7 mouse cellular contexts compared by ENCODE assay signal in genomic region chr1:179547176-179547575, GRCm38 (mm10). TPM values are rescaled to one million over a fixed set of nuclear protein-coding genes. Genes with fewer than 3 reads are reported as not detected.
DNase-seq lines count a peak whose midpoint lies in the region; ATAC-seq lines count a peak whose summit lies in the region.

No protein-coding gene starts in this region.

- peaks cover 21% of the 10 kb centered on the region for H3K4me1 ChIP-seq in lung, embryonic 15.5 days
- peaks cover 19% of the 10 kb centered on the region for H3K4me1 ChIP-seq in embryonic facial prominence, embryonic 14.5 days (ENCODE audit: control insufficient read depth, insufficient read depth, low read length)
- H3K4me1 ChIP-seq in limb, embryonic 10.5 days, result peaks cover 18% of the 10 kb centered on the region

- H3K9me3 ChIP-seq in lung, embryonic 15.5 days, result no peaks in the 10 kb centered on the region
- no peaks in the 10 kb centered on the region for H3K9me3 ChIP-seq in embryonic facial prominence, embryonic 14.5 days (ENCODE audit: control insufficient read depth, low read length)
- no peaks in the 10 kb centered on the region for H3K9me3 ChIP-seq in limb, embryonic 10.5 days (replicated peaks)

- H3K27me3 ChIP-seq in lung, embryonic 15.5 days, result no peaks in the 10 kb centered on the region
- H3K27me3 ChIP-seq in embryonic facial prominence, embryonic 14.5 days (replicated peaks; ENCODE audit: control insufficient read depth, insufficient read depth, low read length), result no peaks in the 10 kb centered on the region
- no peaks in the 10 kb centered on the region for H3K27me3 ChIP-seq in limb, embryonic 10.5 days (ENCODE audit: low read depth, poor library complexity, severe bottlenecking)

- 4% methylated on average over 5 of the region's 5 CpGs for WGBS in lung, embryonic 15.5 days
- 10% methylated on average over 5 of the region's 5 CpGs for WGBS in embryonic facial prominence, embryonic 14.5 days
- WGBS in limb, embryonic 10.5 days, result 24% methylated on average over 5 of the region's 5 CpGs

- DNase-seq in lung, postnatal 4 days, result no peak
- DNase-seq in embryonic facial prominence, embryonic 14.5 days (ENCODE audit: low spot score), result peak; percentile 50
- no peak for DNase-seq in limb, embryonic 10.5 days (ENCODE audit: low spot score)
- DNase-seq in retina, embryonic 14.5 days (ENCODE audit: low spot score), result peak; percentile 18
- DNase-seq in natural killer cell, adult 2 months (ENCODE audit: low spot score in 2 of 2), result no peak
- DNase-seq in cerebellum, adult 9-11 months, result no peak

- H3K4me3 ChIP-seq in lung, embryonic 15.5 days, result peak overlapping the region; percentile 91
- H3K4me3 ChIP-seq in embryonic facial prominence, embryonic 14.5 days (ENCODE audit: low read depth, low read length), result peak overlapping the region; percentile 62
- H3K4me3 ChIP-seq in limb, embryonic 10.5 days, result peak overlapping the region; percentile 80

- H3K4me2 ChIP-seq in lung, embryonic 15.5 days, result peak overlapping the region; percentile 67
- H3K4me2 ChIP-seq in embryonic facial prominence, embryonic 14.5 days (ENCODE audit: low read depth, low read length), result peak overlapping the region; percentile 83

- peak overlapping the region; percentile 78 for H3K9ac ChIP-seq in lung, embryonic 15.5 days
- peak overlapping the region; percentile 82 for H3K9ac ChIP-seq in embryonic facial prominence, embryonic 14.5 days (ENCODE audit: low read depth, low read length)

- no peak for ATAC-seq in lung, embryonic 15.5 days (ENCODE audit: borderline replicate concordance, extremely low read depth, low FRiP score, low TSS enrichment)
- no peak for ATAC-seq in embryonic facial prominence, embryonic 14.5 days (ENCODE audit: low read depth)

- H3K36me3 ChIP-seq in lung, embryonic 15.5 days, result no peaks in the 10 kb centered on the region
- H3K36me3 ChIP-seq in embryonic facial prominence, embryonic 14.5 days (ENCODE audit: control insufficient read depth, insufficient read depth, low read length), result 0 out of 2 replicates have a peak, but pooled peaks cover 4% of the 10 kb centered on the region
- H3K36me3 ChIP-seq in limb, embryonic 10.5 days, result peaks cover 8% of the 10 kb centered on the region; the same call in 1 of the 2 replicates

- peak overlapping the region; percentile 97 for H3K27ac ChIP-seq in lung, embryonic 15.5 days
- H3K27ac ChIP-seq in embryonic facial prominence, embryonic 14.5 days (replicated peaks; ENCODE audit: low read depth, low read length), result peak overlapping the region; percentile 92
- 0 out of 2 replicates have a peak overlapping the region, but pooled peaks have one; percentile 90 for H3K27ac ChIP-seq in limb, embryonic 10.5 days

RNA-seq across cellular contexts. Expression of gene Cnst, which starts 1.0 kb away (rescaled TPM):
- polyA plus RNA-seq in lung, embryonic 15.5 days (2015; fragmentation: Nextera tagmentation; extraction: Ambion mirVana), result 16.1 and 18.0 TPM in 2 replicates
- 15.8 and 18.7 TPM in 2 replicates for polyA plus RNA-seq in embryonic facial prominence, embryonic 14.5 days (2014; fragmentation: Nextera tagmentation; extraction: Ambion mirVana)
- polyA plus RNA-seq in limb, embryonic 10.5 days (2016; fragmentation: Nextera tagmentation; extraction: Ambion mirVana), result 13.7 and 17.0 TPM in 2 replicates

RNA-seq across cellular contexts. Expression of gene Tfb2m, which starts 1.1 kb away (rescaled TPM):
- 30.5 and 31.1 TPM in 2 replicates for polyA plus RNA-seq in lung, embryonic 15.5 days (2015; fragmentation: Nextera tagmentation; extraction: Ambion mirVana)
- 26.7 and 29.6 TPM in 2 replicates for polyA plus RNA-seq in embryonic facial prominence, embryonic 14.5 days (2014; fragmentation: Nextera tagmentation; extraction: Ambion mirVana)
- polyA plus RNA-seq in limb, embryonic 10.5 days (2016; fragmentation: Nextera tagmentation; extraction: Ambion mirVana), result 24.5 and 25.5 TPM in 2 replicates

RNA-seq across cellular contexts. Expression of gene Smyd3, which starts 29.3 kb away (rescaled TPM):
- polyA plus RNA-seq in lung, embryonic 15.5 days (2015; fragmentation: Nextera tagmentation; extraction: Ambion mirVana), result 16.9 and 18.3 TPM in 2 replicates
- 16.7 and 18.7 TPM in 2 replicates for polyA plus RNA-seq in embryonic facial prominence, embryonic 14.5 days (2014; fragmentation: Nextera tagmentation; extraction: Ambion mirVana)
- polyA plus RNA-seq in limb, embryonic 10.5 days (2016; fragmentation: Nextera tagmentation; extraction: Ambion mirVana), result 21.1 and 22.3 TPM in 2 replicates

Comparison
In these comparisons a context has a peak if more than half of its experiments do, and no peak if none do; other contexts are left out.
1. DNase-seq: peak in embryonic facial prominence, embryonic 14.5 days (single experiment) and retina, embryonic 14.5 days (single experiment); none in lung, postnatal 4 days (0 of 2), limb, embryonic 10.5 days (single experiment), natural killer cell, adult 2 months (0 of 2) and cerebellum, adult 9-11 months (single experiment).
2. Peak in every context shown above with its lines, with median percentiles within 50 percentile points of each other: H3K27ac ChIP-seq and H3K4me3 ChIP-seq.